ENCODE assay signal across 19 mouse cellular contexts in the genomic region with DNA sequence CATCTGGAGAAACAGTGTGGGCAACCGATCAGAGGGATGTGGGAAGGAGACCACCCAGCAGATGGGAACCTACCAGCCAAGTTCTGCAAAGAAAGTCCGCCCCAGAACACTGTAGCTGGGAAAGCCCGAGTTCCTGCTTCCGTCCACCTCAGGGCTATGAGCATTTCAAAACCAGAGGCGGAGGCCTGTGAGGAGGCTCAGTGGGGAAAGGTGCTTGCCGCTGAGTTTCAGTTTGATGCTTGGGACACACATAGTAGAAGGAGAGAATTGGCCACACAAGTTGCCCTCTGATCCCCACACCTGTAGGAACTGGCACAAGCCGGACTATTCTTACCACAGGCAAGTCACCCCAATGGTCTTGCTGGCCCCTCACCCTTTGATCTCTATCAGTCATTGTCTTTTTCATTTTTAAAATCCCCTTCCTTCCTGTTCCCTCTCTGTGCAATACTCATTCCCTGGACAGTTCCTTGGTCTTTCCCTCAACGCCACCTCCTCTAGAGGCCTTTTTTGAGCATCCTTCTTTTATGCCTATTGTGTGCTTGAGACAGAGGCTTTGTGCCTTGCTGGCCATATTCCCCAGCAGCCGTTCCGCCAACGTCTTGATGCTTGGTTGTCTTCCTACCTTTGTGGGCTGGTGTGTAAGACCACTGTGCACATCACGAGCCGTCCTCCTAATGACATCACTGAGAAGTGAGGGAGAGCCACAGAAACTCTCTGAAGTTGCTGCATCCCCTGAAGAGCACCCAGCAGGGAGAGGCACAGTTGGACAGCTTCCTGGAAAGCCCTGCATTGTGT.
"Had no signal": no experiment of that assay in that cellular context is flagged by ENCODE, and none has a peak within 500 bp of the region (broad histone marks: within the 10 kb centered on the region; RNA-seq: fewer than 3 reads in every experiment).

No protein-coding gene starts in this region.

- H3K9ac ChIP-seq: limb, embryonic 12.5 days; liver, embryonic 15.5 days; lung, embryonic 14.5 days; midbrain, embryonic 15.5 days; neural tube, embryonic 13.5 days; stomach, embryonic 15.5 days had no signal

- H3K27ac ChIP-seq: layer of hippocampus, adult 2 months; left cerebral cortex, adult 2 months; limb, embryonic 12.5 days; liver, embryonic 15.5 days; macrophage; midbrain, embryonic 15.5 days; neural tube, embryonic 13.5 days; stomach, embryonic 15.5 days had no signal

- H3K4me2 ChIP-seq: limb, embryonic 12.5 days; liver, embryonic 15.5 days; lung, embryonic 14.5 days; midbrain, embryonic 11.5 days; midbrain, embryonic 15.5 days; neural tube, embryonic 13.5 days; stomach, embryonic 15.5 days had no signal

- H3K27me3 ChIP-seq: limb, embryonic 12.5 days; liver, embryonic 15.5 days; midbrain, embryonic 15.5 days; neural tube, embryonic 13.5 days; stomach, embryonic 15.5 days had no signal

- H3K36me3 ChIP-seq: limb, embryonic 12.5 days; liver, embryonic 15.5 days; midbrain, embryonic 15.5 days; neural tube, embryonic 13.5 days; stomach, embryonic 15.5 days had no signal

- DNase-seq: kidney, adult 9 months; kidney, postnatal 10 days; kidney, postnatal 4 days; lung, embryonic 14.5 days; lung, postnatal 10 days; right cerebral cortex, postnatal 14 days; thymus, postnatal 14 days had no signal

- ATAC-seq: inflammation-experienced regulatory T-cells, adult 6 months; intestine, postnatal 0 days; midbrain, embryonic 15.5 days had no signal

- H3K9me3 ChIP-seq: limb, embryonic 12.5 days; liver, embryonic 15.5 days; midbrain, embryonic 15.5 days; neural tube, embryonic 13.5 days; stomach, embryonic 15.5 days had no signal

- H3K4me3 ChIP-seq: layer of hippocampus, adult 2 months; left cerebral cortex, adult 2 months; limb, embryonic 12.5 days; liver, embryonic 15.5 days; megakaryocyte, embryonic 14.5 days; midbrain, embryonic 15.5 days; neural tube, embryonic 13.5 days; stomach, embryonic 15.5 days had no signal

- H3K4me1 ChIP-seq: liver, embryonic 15.5 days; megakaryocyte, embryonic 14.5 days; midbrain, embryonic 15.5 days had no signal
